Mouse (Mus musculus): ENCODE measurements around the gene Ak5. TPM values are rescaled to one million over a fixed set of nuclear protein-coding genes. Genes with fewer than 3 reads are reported as not detected.

The Ak5 gene
- polyA plus RNA-seq, 1 experiment: 3.3 TPM

- no peaks in the 10 kb centered on the region for H3K4me1 ChIP-seq (ENCODE audit: control insufficient read depth, insufficient read depth, low read length)
- no peak overlapping the region for H3K27ac ChIP-seq (ENCODE audit: insufficient read depth, low read depth, low read length)
- TF ChIP-seq CTCF (conservative IDR thresholded peaks at IDR 0.05; ENCODE audit: insufficient read depth, insufficient read length, low read depth, low read length) (no peak), POLR2A (IDR thresholded peaks at IDR 0.05; ENCODE audit: low read depth, low read length) (no peak)
- no peak for DNase-seq
- 68% methylated on average over 8 of the region's 8 CpGs for WGBS
- H3K27me3 ChIP-seq (replicated peaks; ENCODE audit: control insufficient read depth, insufficient read depth, low read length): no peaks in the 10 kb centered on the region
- H3K36me3 ChIP-seq (ENCODE audit: control insufficient read depth, insufficient read depth, low read length): no peaks in the 10 kb centered on the region
- no peak overlapping the region for H3K4me3 ChIP-seq (ENCODE audit: insufficient read depth, low read depth, low read length)
Measured at GRCm38 (mm10) chr3:152507900-152508299, 160.3 kb downstream of the Ak5 start.

GRCm38 (mm10) chr3:152498968-152499696 lies 169.0 kb downstream of the Ak5 start:
- Histone ChIP-seq H3K36me3 (ENCODE audit: control insufficient read depth, insufficient read depth, low read length) (no peaks in the 10 kb centered on the region), H3K4me3 (ENCODE audit: insufficient read depth, low read depth, low read length) (no peak overlapping the region), H3K27me3 (replicated peaks; ENCODE audit: control insufficient read depth, insufficient read depth, low read length) (no peaks in the 10 kb centered on the region), H3K4me1 (ENCODE audit: control insufficient read depth, insufficient read depth, low read length) (no peaks in the 10 kb centered on the region), H3K27ac (ENCODE audit: insufficient read depth, low read depth, low read length) (no peak overlapping the region)
- WGBS: 93% methylated on average over 2 of the region's 2 CpGs
- TF ChIP-seq POLR2A (IDR thresholded peaks at IDR 0.05; ENCODE audit: low read depth, low read length): no peak
- no peak for TF ChIP-seq CTCF (conservative IDR thresholded peaks at IDR 0.05; ENCODE audit: insufficient read depth, insufficient read length, low read depth, low read length)
- DNase-seq: no peak

- TF ChIP-seq POLR2A (IDR thresholded peaks at IDR 0.05; ENCODE audit: low read depth, low read length) (no peak), CTCF (conservative IDR thresholded peaks at IDR 0.05; ENCODE audit: insufficient read depth, insufficient read length, low read depth, low read length) (no peak)
- Histone ChIP-seq H3K4me3 (ENCODE audit: insufficient read depth, low read depth, low read length) (no peak overlapping the region), H3K36me3 (ENCODE audit: control insufficient read depth, insufficient read depth, low read length) (no peaks in the 10 kb centered on the region), H3K4me1 (ENCODE audit: control insufficient read depth, insufficient read depth, low read length) (no peaks in the 10 kb centered on the region), H3K27ac (ENCODE audit: insufficient read depth, low read depth, low read length) (no peak overlapping the region), H3K27me3 (replicated peaks; ENCODE audit: control insufficient read depth, insufficient read depth, low read length) (no peaks in the 10 kb centered on the region)
- WGBS: 86% methylated on average over 2 of the region's 2 CpGs
- DNase-seq: no peak
Measured at GRCm38 (mm10) chr3:152497842-152498241, 170.3 kb downstream of the Ak5 start.

GRCm38 (mm10) chr3:152497084-152497483 lies 171.1 kb downstream of the Ak5 start:
- 60% methylated on average over 7 of the region's 7 CpGs for WGBS
- H3K36me3 ChIP-seq (ENCODE audit: control insufficient read depth, insufficient read depth, low read length): no peaks in the 10 kb centered on the region
- H3K4me1 ChIP-seq (ENCODE audit: control insufficient read depth, insufficient read depth, low read length): no peaks in the 10 kb centered on the region
- H3K4me3 ChIP-seq (ENCODE audit: insufficient read depth, low read depth, low read length): no peak overlapping the region
- no peaks in the 10 kb centered on the region for H3K27me3 ChIP-seq (replicated peaks; ENCODE audit: control insufficient read depth, insufficient read depth, low read length)
- DNase-seq: no peak
- H3K27ac ChIP-seq (ENCODE audit: insufficient read depth, low read depth, low read length): no peak overlapping the region
- no peak for TF ChIP-seq POLR2A (IDR thresholded peaks at IDR 0.05; ENCODE audit: low read depth, low read length)

- Histone ChIP-seq H3K27ac (ENCODE audit: insufficient read depth, low read depth, low read length) (no peak overlapping the region), H3K4me1 (ENCODE audit: control insufficient read depth, insufficient read depth, low read length) (no peaks in the 10 kb centered on the region), H3K27me3 (replicated peaks; ENCODE audit: control insufficient read depth, insufficient read depth, low read length) (no peaks in the 10 kb centered on the region), H3K4me3 (ENCODE audit: insufficient read depth, low read depth, low read length) (no peak overlapping the region), H3K36me3 (ENCODE audit: control insufficient read depth, insufficient read depth, low read length) (no peaks in the 10 kb centered on the region)
- no peak for DNase-seq
- TF ChIP-seq POLR2A (IDR thresholded peaks at IDR 0.05; ENCODE audit: low read depth, low read length) (no peak), CTCF (conservative IDR thresholded peaks at IDR 0.05; ENCODE audit: insufficient read depth, insufficient read length, low read depth, low read length) (no peak)
- 71% methylated on average over 8 of the region's 8 CpGs for WGBS
Measured at GRCm38 (mm10) chr3:152495415-152495898, 172.7 kb downstream of the Ak5 start.

GRCm38 (mm10) chr3:152494667-152495360 lies 173.3 kb downstream of the Ak5 start:
- TF ChIP-seq CTCF (conservative IDR thresholded peaks at IDR 0.05; ENCODE audit: insufficient read depth, insufficient read length, low read depth, low read length): no peak
- no peak for TF ChIP-seq POLR2A (IDR thresholded peaks at IDR 0.05; ENCODE audit: low read depth, low read length)

GRCm38 (mm10) chr3:152493813-152494212 lies 174.3 kb downstream of the Ak5 start:
- no peak for DNase-seq
- 88% methylated on average over 2 of the region's 2 CpGs for WGBS
- Histone ChIP-seq H3K36me3 (ENCODE audit: control insufficient read depth, insufficient read depth, low read length) (no peaks in the 10 kb centered on the region), H3K27me3 (replicated peaks; ENCODE audit: control insufficient read depth, insufficient read depth, low read length) (no peaks in the 10 kb centered on the region), H3K27ac (ENCODE audit: insufficient read depth, low read depth, low read length) (no peak overlapping the region), H3K4me1 (ENCODE audit: control insufficient read depth, insufficient read depth, low read length) (no peaks in the 10 kb centered on the region), H3K4me3 (ENCODE audit: insufficient read depth, low read depth, low read length) (no peak overlapping the region)
- TF ChIP-seq POLR2A (IDR thresholded peaks at IDR 0.05; ENCODE audit: low read depth, low read length) (no peak), CTCF (conservative IDR thresholded peaks at IDR 0.05; ENCODE audit: insufficient read depth, insufficient read length, low read depth, low read length) (no peak)

More at GRCm38 (mm10) chr3:152494667-152495360, 173.3 kb downstream of the Ak5 start:
- DNase-seq: no peak
- no peaks in the 10 kb centered on the region for H3K4me1 ChIP-seq (ENCODE audit: control insufficient read depth, insufficient read depth, low read length)
- no peak overlapping the region for H3K27ac ChIP-seq (ENCODE audit: insufficient read depth, low read depth, low read length)
- H3K27me3 ChIP-seq (replicated peaks; ENCODE audit: control insufficient read depth, insufficient read depth, low read length): no peaks in the 10 kb centered on the region
- no peak overlapping the region for H3K4me3 ChIP-seq (ENCODE audit: insufficient read depth, low read depth, low read length)
- WGBS: 46% methylated on average over 12 of the region's 12 CpGs
- H3K36me3 ChIP-seq (ENCODE audit: control insufficient read depth, insufficient read depth, low read length): no peaks in the 10 kb centered on the region
